Mouse (Mus musculus) hindbrain, embryonic 16.5 days (tissue): ENCODE data around the gene Dtx3. TPM values are rescaled to one million over a fixed set of nuclear protein-coding genes. Genes with fewer than 3 reads are reported as not detected.

Experiments
- ATAC-seq: fragments of 200-750 bp; cut with Nextera tagmentation; 2 replicates; pipeline ENCODE4 v1.8.0; 2017; ENCODE audit warnings: moderate TSS enrichment, moderate library complexity
- H3K27ac ChIP-seq: fragments of 300-500 bp; sonication (generic); 2 replicates; pipeline ENCODE4 v1.5.1; 2014; ENCODE audit warnings: low read depth, mild to moderate bottlenecking, control low read depth, low read length, moderate library complexity
- H3K27me3 ChIP-seq: fragments of 300-500 bp; sonication (generic); replicated peaks from 2 replicates; pipeline ENCODE4 v1.6.1; 2014; ENCODE audit warnings: low read length; ENCODE audit not compliant: control insufficient read depth, insufficient read depth
- H3K36me3 ChIP-seq: fragments of 300-500 bp; sonication (generic); 2 replicates; pipeline ENCODE4 v1.6.1; 2014; ENCODE audit warnings: mild to moderate bottlenecking, low read length, moderate library complexity, mixed read lengths; ENCODE audit not compliant: control insufficient read depth, insufficient read depth
- H3K4me1 ChIP-seq: fragments of 300-500 bp; sonication (generic); 2 replicates; pipeline ENCODE4 v1.6.1; 2014; ENCODE audit warnings: low read depth, low read length; ENCODE audit not compliant: control insufficient read depth, insufficient read depth
- H3K4me2 ChIP-seq: fragments of 300-500 bp; sonication (generic); 2 replicates; pipeline ENCODE4 v1.6.1; 2014; ENCODE audit warnings: mild to moderate bottlenecking, low read length, control low read depth, moderate library complexity
- H3K4me3 ChIP-seq: fragments of 300-500 bp; sonication (generic); 2 replicates; pipeline ENCODE4 v1.5.1; 2014; ENCODE audit warnings: mild to moderate bottlenecking, low read length, control low read depth, moderate library complexity
- H3K9ac ChIP-seq: fragments of 300-500 bp; sonication (generic); 2 replicates; pipeline ENCODE4 v1.6.1; 2014; ENCODE audit warnings: low read depth, mild to moderate bottlenecking, control low read depth, low read length, moderate library complexity
- H3K9me3 ChIP-seq: fragments of 300-500 bp; sonication (generic); 2 replicates; pipeline ENCODE4 v1.6.1; 2014; ENCODE audit warnings: mild to moderate bottlenecking, low read length, moderate library complexity; ENCODE audit not compliant: control insufficient read depth
- WGBS: fragments of 180-500 bp; shearing (Covaris S2); extraction: QIAGEN DNeasy Blood & Tissue Kit; methylation state at CpG from one replicate; pipeline ENCODE4 v1.1.7; 2014; 5-methylcytosine and 5-hydroxymethylcytosine counted together
- polyA plus RNA-seq: library from polyadenylated mRNA; unstranded; fragments of >200 nt; fragmentation: Nextera tagmentation; extraction: Ambion mirVana; gene quantifications from 2 replicates; pipeline ENCODE4 v1.2.1, GENCODE M21; 2015

The Dtx3 gene
- polyA plus RNA-seq, 1 experiment from 2014 or later, result 213 TPM

DNA sequence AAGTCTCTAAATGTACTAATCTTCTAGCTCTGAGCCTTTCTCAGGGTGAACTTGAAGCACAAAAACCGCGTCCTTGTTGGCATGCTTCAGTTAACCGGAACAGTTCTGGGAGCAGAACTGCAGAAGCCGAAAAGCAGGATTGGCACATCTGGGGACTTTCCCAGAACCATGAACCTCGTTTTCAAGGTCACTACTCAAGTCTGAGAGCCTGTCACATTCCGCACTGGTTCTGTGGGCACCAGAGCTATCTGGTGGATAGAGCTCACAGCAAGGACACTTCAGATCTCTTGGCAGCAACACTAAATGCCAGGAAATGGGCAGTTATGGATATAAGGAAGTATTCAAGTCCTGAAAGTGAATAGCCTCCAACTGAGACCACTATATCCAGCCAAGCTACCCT, 48.4 kb downstream of the Dtx3 start:
- no peaks in the 10 kb centered on the region for H3K4me1 ChIP-seq
- WGBS, result 70% methylated on average over 6 of the region's 6 CpGs
- H3K27me3 ChIP-seq, result no peaks in the 10 kb centered on the region
- no peak overlapping the region for H3K27ac ChIP-seq
- H3K9me3 ChIP-seq, result no peaks in the 10 kb centered on the region
- no peak overlapping the region for H3K4me2 ChIP-seq
- no peak overlapping the region for H3K9ac ChIP-seq
- H3K36me3 ChIP-seq, result no peaks in the 10 kb centered on the region
- ATAC-seq, result no peak
- no peak overlapping the region for H3K4me3 ChIP-seq

DNA sequence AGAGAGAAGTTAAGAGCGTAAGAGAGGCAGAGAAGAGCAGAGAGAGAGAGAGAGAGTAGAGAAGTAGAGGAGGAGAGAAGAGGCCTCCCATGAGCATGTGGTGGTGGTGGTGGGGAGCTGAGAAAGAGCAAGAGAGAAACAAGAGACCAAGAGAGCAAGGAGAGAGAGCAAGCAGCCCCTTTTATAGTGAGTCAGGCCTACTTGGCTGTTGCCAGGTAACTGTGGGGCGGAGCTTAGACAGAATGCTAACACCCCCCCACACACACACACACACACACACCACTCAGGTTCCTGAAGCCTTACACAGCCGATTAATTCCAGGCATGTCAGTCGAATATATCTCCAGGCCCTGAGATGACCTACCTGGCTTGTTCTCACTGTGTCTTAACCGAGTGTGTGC, 50.2 kb downstream of the Dtx3 start:
- no peaks in the 10 kb centered on the region for H3K9me3 ChIP-seq
- H3K4me3 ChIP-seq, result no peak overlapping the region
- no peaks in the 10 kb centered on the region for H3K27me3 ChIP-seq
- ATAC-seq, result no peak
- 90% methylated on average over 5 of the region's 5 CpGs for WGBS
- no peak overlapping the region for H3K27ac ChIP-seq
- no peaks in the 10 kb centered on the region for H3K36me3 ChIP-seq
- no peaks in the 10 kb centered on the region for H3K4me1 ChIP-seq
- H3K9ac ChIP-seq, result no peak overlapping the region
- H3K4me2 ChIP-seq, result no peak overlapping the region

DNA sequence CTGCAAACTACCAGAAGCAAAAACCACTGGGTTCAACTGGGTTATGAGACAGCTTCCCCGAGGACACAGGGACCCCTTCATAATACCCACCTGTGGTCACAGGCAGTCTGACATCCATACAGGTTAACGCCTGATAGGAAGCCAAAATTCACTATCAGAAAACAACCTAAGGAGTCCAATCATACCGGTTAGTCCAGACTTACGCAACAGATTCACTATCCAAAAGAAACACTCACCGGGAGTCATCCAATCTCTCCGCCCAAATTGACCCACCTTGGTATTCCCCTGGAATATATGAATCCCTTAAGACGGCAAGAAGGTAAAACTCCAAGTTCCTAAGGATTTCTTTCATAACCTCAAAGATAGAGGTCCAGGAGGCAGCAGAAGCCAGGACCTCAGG, 51.0 kb downstream of the Dtx3 start:
- no peak for ATAC-seq
- no peaks in the 10 kb centered on the region for H3K4me1 ChIP-seq
- H3K4me2 ChIP-seq, result no peak overlapping the region
- no peaks in the 10 kb centered on the region for H3K36me3 ChIP-seq
- H3K27me3 ChIP-seq, result no peaks in the 10 kb centered on the region
- no peak overlapping the region for H3K4me3 ChIP-seq
- H3K9me3 ChIP-seq, result no peaks in the 10 kb centered on the region
- H3K9ac ChIP-seq, result no peak overlapping the region
- no peak overlapping the region for H3K27ac ChIP-seq
- 90% methylated on average over 7 of the region's 7 CpGs for WGBS

DNA sequence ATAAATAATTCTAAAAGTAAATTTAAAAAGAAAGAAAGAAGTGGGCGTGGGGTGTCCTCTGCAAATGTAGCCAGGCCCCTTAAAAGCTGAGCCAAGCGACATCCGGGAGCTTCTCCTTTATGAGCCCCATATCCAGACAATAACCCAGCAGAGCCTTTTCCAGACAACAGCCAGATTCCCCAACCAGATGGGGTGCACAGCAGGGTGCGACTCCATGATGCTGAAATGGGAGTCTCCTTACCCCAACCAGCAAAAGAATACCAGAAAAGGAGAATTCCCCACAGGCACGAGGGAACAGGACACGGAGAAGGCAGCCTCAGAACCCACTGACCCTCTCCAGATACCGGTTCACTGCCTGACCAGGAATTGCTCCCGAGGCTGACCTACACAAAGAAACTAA, 52.3 kb downstream of the Dtx3 start:
- Histone ChIP-seq H3K9me3 (no peaks in the 10 kb centered on the region), H3K27me3 (no peaks in the 10 kb centered on the region), H3K36me3 (no peaks in the 10 kb centered on the region), H3K27ac (no peak overlapping the region), H3K4me3 (no peak overlapping the region), H3K4me1 (no peaks in the 10 kb centered on the region), H3K4me2 (no peak overlapping the region), H3K9ac (no peak overlapping the region)
- no peak for ATAC-seq
- 83% methylated on average over 8 of the region's 8 CpGs for WGBS

DNA sequence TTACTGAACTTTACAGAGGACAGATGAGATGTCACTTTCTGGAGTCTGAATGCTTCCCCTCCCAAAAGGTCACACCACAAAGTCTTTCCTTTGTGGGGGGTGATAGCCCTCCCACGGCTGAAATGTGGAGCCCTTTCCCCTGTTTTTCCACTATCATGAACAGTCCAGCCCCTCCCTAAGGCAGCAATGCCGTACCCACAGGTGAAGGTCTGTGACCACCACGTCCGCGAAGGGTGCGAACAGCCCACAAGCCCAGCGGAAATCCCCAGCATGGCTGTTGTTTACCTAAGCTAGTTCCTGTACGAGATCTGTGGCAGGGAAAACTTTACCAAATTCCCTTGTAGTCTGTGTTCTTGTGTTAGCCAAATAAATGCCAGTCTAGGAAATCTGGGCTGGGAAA, 54.0 kb downstream of the Dtx3 start:
- Histone ChIP-seq H3K4me3 (no peak overlapping the region), H3K9me3 (no peaks in the 10 kb centered on the region), H3K27ac (no peak overlapping the region), H3K36me3 (no peaks in the 10 kb centered on the region), H3K4me1 (no peaks in the 10 kb centered on the region), H3K4me2 (no peak overlapping the region), H3K9ac (no peak overlapping the region), H3K27me3 (no peaks in the 10 kb centered on the region)
- WGBS, result 83% methylated on average over 8 of the region's 8 CpGs
- ATAC-seq, result no peak

DNA sequence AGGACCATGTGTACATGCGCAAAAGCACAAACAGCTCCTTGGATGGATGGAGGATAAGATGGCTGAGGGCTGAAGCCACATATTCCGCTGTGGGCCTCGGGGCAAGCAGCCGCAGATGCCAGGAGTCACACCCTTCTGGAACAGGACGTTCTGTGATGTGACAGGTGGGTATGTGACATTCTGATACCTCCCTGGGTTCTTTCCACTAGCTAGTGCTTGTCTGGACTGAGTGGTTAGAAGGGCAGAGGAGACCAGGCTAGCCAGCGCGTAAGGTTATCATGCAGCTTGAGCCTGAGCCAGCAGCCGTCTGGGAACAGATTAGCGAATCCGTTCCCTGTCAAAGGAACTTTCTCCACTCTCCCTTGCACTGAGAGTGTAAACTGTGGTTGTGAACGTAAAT, 54.6 kb downstream of the Dtx3 start:
- H3K36me3 ChIP-seq, result no peaks in the 10 kb centered on the region
- no peak for ATAC-seq
- WGBS, result 90% methylated on average over 11 of the region's 11 CpGs
- no peak overlapping the region for H3K27ac ChIP-seq
- no peak overlapping the region for H3K4me2 ChIP-seq
- no peaks in the 10 kb centered on the region for H3K9me3 ChIP-seq
- H3K4me1 ChIP-seq, result no peaks in the 10 kb centered on the region
- H3K4me3 ChIP-seq, result no peak overlapping the region
- no peaks in the 10 kb centered on the region for H3K27me3 ChIP-seq
- H3K9ac ChIP-seq, result no peak overlapping the region

Other genes starting within 250 kb of the Dtx3 start
- 13.7 and 18.1 TPM in 2 replicates for gene Ctdsp2, start 217.0 kb downstream of the Dtx3 start, polyA plus RNA-seq
- gene Avil, start 195.0 kb downstream of the Dtx3 start, polyA plus RNA-seq, result 3.7 and 7.0 TPM in 2 replicates
- gene Tsfm, start 164.9 kb downstream of the Dtx3 start, polyA plus RNA-seq, result 63.7 and 67.7 TPM in 2 replicates
- gene Mettl1, start 154.3 kb downstream of the Dtx3 start, polyA plus RNA-seq, result 23.2 and 24.2 TPM in 2 replicates
- gene Eef1akmt3, start 154.2 kb downstream of the Dtx3 start, polyA plus RNA-seq, result 0.23 and 0.31 TPM in 2 replicates
- 0.12 and 0.18 TPM in 2 replicates for gene Cyp27b1, start 147.5 kb downstream of the Dtx3 start, polyA plus RNA-seq
- 5.2 and 6.0 TPM in 2 replicates for gene March9, start 135.5 kb downstream of the Dtx3 start, polyA plus RNA-seq
- gene Cdk4, start 132.2 kb downstream of the Dtx3 start, polyA plus RNA-seq, result 669 and 724 TPM in 2 replicates
- gene Tspan31, start 125.5 kb downstream of the Dtx3 start, polyA plus RNA-seq, result 123 TPM in 2 replicates
- gene Agap2, start 120.4 kb downstream of the Dtx3 start, polyA plus RNA-seq, result 3.4 and 4.2 TPM in 2 replicates
- gene Os9, start 74.6 kb downstream of the Dtx3 start, polyA plus RNA-seq, result 135 and 138 TPM in 2 replicates
- 59.0 and 74.1 TPM in 2 replicates for gene B4galnt1, start 30.5 kb downstream of the Dtx3 start, polyA plus RNA-seq
- 1.4 and 1.5 TPM in 2 replicates for gene Slc26a10, start 15.1 kb downstream of the Dtx3 start, polyA plus RNA-seq
- gene Arhgef25, start 5.6 kb downstream of the Dtx3 start, polyA plus RNA-seq, result 29.0 and 29.1 TPM in 2 replicates
- 20.5 and 20.7 TPM in 2 replicates for gene Pip4k2c, start 15.9 kb upstream of the Dtx3 start, polyA plus RNA-seq
- 115 and 130 TPM in 2 replicates for gene Kif5a, start 67.6 kb upstream of the Dtx3 start, polyA plus RNA-seq
- gene Dctn2, start 70.6 kb upstream of the Dtx3 start, polyA plus RNA-seq, result 355 and 358 TPM in 2 replicates
- 11.2 and 11.5 TPM in 2 replicates for gene Mbd6, start 93.3 kb upstream of the Dtx3 start, polyA plus RNA-seq
- 108 and 113 TPM in 2 replicates for gene Mars, start 116.1 kb upstream of the Dtx3 start, polyA plus RNA-seq
- gene Arhgap9, start 126.2 kb upstream of the Dtx3 start, polyA plus RNA-seq, result 0.79 and 0.81 TPM in 2 replicates
- 1.8 and 2.1 TPM in 2 replicates for gene Gli1, start 146.2 kb upstream of the Dtx3 start, polyA plus RNA-seq
- 0.03 and 0.09 TPM in 2 replicates for gene Inhbe, start 158.7 kb upstream of the Dtx3 start, polyA plus RNA-seq
- not detected in 2 replicates for gene Inhbc, start 174.7 kb upstream of the Dtx3 start, polyA plus RNA-seq
- gene R3hdm2, start 184.6 kb upstream of the Dtx3 start, polyA plus RNA-seq, result 34.0 and 37.4 TPM in 2 replicates